Mouse (Mus musculus) bone marrow macrophage, adult 2 months (primary cell): ENCODE measurements around the gene Sh3bgr.

Source experiments
- CTCF ChIP-seq: IDR thresholded peaks from 2 replicates; pipeline ENCODE4 v1.5.1; 2012; ENCODE audit warnings: low read depth, mild to moderate bottlenecking, low read length, moderate library complexity
- POLR2A ChIP-seq: IDR thresholded peaks from 2 replicates; pipeline ENCODE4 v1.6.1; 2012; ENCODE audit warnings: mild to moderate bottlenecking, low read depth, low read length, borderline replicate concordance

- TF ChIP-seq CTCF (no peak), POLR2A (no peak)
These were observed 43.1 kb upstream of the Sh3bgr start for GRCm38 (mm10) chr16:96157171-96157570.
